Mouse (Mus musculus): ENCODE measurements at regions not wholly inside any gene's neighbourhood (a gene's known extent, or its start where the extent isn't known, plus 50 kb on each side); places are given as distances from the start of the nearest gene placed in this dataset.

DNA sequence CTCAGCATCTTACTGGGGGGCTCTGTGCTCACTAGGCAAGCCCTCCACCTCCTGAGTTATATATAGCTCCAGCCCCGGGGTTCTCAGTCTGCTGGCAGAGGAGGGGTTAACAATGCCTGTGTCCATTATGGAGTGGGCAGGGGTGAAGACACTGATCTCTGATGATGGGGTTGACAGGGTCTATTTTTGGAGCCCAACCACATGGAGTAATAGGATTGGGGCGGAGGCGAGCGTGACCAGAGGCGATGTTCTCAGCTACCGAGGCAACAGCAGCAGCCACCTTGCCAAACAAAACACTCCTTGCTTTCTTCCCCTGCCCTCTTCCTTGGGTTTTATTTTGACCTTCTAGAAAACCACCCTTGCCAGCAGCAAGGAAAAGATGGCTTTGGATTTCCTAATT lies 141.1 kb upstream of the Gli2 start:
- no peak for DNase-seq (ENCODE audit: low spot score in 2 of 2)

DNA sequence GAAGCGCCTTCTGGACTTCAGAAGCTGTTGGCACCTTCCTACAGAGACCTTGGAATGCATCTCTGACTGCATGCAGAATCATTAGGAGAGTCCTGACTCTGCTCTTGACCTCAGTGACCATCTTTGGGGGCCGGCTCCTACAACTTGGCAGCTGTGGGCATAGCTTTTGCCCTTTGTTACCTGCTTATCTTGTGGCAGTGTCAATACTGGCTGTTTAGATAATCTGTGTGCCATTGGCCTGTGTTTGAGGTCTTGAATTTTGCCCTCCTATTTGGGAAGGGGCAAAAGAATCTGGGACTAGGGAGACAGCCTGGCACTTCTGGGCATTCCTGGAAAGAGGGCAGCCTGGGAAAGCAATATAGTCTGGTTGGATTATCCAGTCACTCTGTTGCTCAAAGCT lies 137.8 kb upstream of the Gli2 start:
- no peak for DNase-seq (ENCODE audit: low spot score in 2 of 2)

DNA sequence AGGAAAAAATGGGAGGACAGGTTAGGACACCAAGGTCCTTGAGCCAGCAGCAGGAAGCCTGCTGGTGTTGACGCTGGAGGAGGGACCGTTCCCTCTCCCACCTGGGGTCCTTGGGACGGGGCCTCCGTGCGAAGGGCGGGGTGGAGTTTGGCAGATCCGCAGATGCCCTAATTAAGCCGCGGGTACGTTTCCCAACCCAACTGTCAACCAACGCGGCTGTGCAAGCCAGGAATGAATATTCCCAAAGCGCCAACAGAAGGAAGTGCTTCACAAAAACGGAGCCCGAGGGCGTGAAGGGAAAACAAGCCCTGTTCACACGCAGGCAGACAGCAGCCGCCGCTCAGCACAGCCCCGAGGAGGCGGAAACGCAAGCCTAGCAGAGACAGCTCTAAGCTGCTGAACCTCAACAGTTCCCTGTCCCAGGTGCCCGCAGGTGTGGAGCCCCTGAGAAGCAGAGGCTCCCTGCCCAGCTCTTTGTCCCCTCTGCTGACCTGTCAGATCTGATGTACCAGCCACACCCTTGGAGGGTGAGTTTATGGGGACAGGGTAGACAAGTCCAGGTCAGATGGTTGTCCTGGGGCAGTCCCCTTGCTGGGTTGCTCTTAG lies 136.1 kb upstream of the Gli2 start:
- peak; percentile 65 to 79 for DNase-seq (ENCODE audit: low spot score in 2 of 2)

DNA sequence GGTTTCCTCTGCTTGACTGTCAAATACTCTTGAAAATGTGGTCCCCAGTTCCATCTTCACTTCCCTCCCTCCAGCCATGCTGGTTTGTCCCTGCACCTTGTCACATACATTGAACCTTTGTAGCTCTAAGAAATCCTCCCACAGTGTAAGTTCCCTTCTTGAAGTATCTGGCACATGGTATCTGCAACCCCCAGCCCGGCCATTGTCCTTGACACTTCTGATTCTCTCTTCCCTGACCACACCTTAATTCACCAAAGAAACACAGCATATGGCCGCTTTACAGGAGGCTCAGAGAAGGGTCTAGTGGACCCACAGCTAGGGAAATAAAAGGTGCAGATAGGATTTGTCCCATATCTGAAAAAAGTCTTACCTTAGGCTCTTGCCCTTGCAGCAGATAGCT lies 133.9 kb upstream of the Gli2 start:
- no peak for DNase-seq (ENCODE audit: low spot score in 2 of 2)

DNA sequence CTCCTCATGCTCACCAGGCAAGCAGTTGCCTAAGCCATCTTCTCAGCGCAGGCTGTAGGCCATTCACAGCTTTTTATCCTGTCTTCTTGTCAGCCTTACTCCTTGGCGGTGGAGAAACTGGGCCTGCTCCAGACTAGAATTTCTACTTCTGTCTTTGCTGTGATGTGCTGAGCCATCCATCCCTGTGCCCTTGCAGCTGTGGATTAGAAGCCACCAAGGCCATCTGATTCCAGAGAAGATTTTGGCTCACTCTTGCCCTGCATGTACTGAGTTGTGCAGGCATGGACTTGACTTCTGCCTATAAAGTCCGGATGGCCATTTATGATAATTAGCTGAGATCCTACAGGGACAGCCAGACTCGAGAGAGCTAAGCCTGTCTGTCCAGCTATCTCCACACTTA lies 133.4 kb upstream of the Gli2 start:
- DNase-seq (ENCODE audit: low spot score in 2 of 2), result no peak

DNA sequence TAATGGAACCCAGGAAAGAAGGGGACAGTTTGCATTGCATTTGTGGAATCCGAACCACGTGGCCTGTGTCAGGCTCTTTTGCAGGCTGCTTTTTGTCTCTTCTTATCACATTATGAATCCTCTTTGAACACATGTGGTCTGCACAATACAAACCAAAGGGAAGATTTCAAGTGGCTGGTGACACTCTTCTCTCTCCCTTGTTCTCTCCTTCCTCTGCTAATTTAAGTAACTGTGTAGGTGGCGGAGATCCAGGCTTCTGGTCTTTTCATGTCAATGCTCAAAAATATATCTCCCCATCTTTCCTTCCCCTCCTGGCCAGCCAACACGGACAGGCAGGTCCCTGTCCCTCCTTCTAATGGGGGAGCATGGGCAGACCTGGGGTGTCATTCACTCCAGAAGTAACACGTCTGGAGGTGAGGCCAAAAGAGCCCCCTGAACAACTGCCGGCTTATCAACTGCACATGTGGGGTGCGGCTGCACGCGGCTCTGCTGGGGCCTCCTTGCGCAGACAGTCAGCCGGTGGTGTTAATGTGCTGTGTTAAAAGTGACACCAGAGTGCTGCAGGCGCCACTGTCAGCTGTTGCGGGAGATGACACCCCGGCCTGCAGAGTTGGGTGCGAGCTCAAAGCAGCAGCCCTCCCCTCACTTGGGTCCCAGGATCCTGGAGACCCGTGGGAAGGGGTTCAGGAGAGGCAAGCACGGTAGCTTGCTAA lies 130.3 kb upstream of the Gli2 start:
- peak; percentile 16 to 30 for DNase-seq (ENCODE audit: low spot score in 2 of 2)

DNA sequence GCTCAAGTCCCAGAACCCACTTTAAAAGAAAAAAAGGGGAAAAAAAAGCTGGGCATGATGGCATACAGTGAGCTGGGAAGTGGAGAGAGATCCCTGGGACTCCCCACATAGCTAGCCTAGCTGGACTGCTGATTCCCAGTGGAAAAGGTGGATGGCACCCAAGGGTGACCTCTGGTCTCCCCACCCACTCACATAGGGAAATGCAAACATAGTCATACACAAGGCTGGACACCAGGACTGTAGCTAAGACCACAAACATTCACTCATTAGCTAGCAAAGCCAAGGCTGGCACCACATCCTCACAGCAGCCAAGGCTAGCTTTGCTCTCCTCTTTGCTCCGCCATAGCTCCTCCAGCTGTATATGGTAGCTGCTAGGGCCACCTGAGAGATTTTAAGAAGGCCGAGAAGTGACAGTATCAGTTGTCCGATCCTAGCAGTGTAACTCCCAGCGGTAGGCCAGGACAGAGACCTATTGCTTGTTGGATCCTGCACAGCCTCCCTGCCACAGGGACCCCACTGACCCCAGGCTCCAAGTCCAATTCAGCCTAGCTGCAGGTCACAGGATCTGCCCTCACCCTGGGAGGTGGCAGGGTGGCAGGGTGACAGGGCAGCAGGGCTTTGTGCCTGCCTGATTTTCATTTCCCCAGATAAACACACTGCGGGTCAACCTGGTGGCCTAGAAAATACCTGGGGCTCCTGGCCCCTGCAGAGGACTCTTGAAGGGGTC lies 119.8 kb upstream of the Gli2 start:
- no peak for DNase-seq (ENCODE audit: low spot score in 2 of 2)

DNA sequence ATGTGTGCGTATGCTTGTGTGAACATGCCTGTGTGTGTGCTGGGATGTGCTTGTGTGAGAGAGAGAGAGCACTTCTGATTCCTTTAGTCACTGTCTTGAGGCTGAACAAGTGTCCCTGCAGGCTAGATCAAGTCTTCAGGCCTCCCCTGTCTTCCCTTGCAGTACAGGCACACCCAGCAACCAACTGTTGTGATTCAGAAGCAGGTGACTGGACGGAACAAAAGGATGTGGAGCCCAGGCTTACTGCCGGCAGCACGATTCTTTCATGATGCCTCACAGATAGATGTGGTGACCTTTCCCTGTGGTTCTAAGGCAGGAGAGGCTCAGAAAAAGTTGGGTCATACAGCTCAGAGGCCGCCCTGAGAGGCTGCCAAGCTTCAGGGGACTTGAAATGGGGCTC lies 114.0 kb upstream of the Gli2 start:
- no peak for DNase-seq (ENCODE audit: low spot score in 2 of 2)

DNA sequence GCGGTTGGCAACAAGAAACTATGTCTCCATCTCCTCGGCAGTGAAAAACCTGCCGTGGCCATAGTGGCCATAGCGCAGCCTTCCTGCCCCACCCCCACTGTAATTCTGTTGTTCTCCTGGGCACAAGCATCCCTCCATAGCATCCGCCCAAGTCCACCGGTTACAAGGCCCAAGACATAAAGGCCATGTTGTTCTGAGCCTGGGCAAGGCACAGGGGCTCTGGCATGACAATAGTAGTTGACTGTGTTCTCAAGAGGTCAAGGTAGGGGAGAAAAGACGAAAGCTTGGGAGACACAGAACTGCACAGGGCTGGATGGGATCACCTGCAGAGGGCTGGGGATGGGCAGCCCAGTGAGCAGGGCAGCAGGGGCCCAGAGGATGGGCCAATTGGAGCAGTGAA lies 112.9 kb upstream of the Gli2 start:
- DNase-seq (ENCODE audit: low spot score in 2 of 2), result no peak

DNA sequence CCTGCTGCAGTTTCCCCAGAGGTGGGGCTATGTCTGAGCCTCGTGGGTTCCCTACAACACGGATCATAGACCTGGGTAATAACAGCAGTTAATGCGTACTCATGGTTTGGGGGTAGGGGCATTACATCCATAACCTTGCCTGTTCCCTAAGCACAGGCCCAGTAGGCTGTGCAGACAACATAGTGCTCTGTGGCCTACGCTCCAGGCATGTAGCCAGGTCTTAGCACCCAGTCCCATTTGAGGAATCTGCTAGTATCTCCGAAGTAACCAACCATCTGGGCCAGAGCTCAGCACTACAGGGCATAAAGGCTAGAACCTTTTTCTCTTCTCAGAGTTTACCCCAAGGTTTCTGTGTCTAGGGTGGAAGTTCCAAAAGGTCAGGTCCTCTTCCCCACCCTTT lies 111.4 kb upstream of the Gli2 start:
- DNase-seq (ENCODE audit: low spot score in 2 of 2), result no peak

DNA sequence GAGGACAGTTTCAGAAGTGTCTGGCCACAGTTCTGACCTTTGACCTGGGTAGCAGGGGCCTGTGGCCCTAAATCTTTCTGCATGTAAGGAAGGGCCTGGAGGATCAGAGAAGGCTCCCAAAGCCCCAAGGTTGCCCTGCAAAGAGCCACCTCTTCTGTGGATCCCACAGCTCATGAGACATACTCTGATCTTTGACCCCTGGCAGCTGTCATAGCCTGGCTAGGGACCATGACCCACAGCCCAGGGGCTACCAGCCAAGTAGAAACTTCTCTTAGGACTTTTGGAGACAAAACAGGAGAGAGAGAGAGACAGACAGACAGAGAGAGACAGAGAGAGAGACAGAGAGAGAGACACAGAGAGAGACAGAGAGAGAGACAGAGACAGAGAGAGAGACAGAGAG lies 110.4 kb upstream of the Gli2 start:
- DNase-seq (ENCODE audit: low spot score in 2 of 2), result no peak

DNA sequence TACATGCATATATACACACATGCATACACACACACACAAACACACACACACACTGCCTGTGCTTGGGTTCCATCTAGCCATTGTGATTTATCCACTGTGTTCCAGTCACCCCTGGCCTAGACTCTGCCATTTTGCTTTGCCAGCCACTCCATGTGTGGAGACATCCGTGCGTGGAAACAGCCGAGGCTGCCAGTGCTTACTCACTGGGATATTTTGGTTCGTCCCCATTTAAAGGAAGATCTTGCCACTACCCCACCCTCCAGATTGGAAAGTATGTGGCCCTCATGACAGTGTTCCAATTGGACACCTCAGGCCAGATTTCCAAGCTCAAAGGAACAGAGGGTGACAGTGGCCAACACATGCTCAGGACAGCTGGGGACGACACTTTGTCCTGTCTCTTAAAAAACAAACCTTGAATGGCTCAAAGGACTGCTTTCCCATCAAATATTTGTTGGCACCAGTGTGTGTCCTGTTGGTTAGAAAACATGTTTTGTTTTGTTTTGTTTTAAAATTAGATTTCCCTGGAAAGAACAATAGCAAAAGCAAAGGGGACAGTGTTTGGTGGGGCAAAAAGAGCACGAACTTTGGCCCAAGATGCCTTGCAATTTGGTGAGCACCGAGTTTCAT lies 109.8 kb upstream of the Gli2 start:
- DNase-seq (ENCODE audit: low spot score in 2 of 2), result no peak

DNA sequence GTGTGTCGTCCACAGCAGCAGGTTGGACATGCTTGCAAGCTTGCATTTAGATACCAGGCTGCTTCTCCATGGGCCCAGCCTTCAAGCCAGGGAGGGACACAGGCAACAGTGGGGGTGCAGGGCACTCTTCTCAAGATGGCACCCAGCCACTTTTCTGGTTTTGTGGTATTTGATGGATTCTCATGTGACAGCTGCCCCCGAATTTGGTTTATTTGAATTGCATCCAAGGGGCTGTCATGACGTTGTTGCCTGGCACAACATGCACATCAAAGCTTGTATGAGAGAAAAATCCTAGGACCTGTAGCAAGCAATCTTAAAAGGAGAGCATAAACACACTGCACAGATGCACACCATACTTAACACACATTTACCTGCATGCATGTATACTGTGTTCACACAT lies 108.3 kb upstream of the Gli2 start:
- no peak for DNase-seq (ENCODE audit: low spot score in 2 of 2)

DNA sequence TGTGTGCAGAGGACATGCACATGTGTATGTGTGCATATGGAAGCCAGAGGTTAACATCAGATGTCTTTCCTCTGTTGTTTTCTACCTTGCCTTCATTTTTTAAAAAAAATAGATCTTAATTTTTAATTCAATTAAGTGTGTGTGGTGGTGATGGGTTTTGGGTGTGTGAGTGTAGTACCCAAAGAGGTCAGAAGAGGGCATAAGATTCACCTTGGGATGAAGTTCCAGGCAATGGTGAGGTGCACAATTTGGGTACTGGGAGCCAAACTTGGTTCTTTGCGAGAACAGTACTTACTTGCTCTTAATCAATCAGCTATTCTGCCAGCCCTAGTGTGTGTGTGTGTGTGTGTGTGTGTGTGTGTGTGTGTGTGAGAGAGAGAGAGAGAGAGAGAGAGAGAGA lies 106.9 kb upstream of the Gli2 start:
- no peak for DNase-seq (ENCODE audit: low spot score in 2 of 2)

DNA sequence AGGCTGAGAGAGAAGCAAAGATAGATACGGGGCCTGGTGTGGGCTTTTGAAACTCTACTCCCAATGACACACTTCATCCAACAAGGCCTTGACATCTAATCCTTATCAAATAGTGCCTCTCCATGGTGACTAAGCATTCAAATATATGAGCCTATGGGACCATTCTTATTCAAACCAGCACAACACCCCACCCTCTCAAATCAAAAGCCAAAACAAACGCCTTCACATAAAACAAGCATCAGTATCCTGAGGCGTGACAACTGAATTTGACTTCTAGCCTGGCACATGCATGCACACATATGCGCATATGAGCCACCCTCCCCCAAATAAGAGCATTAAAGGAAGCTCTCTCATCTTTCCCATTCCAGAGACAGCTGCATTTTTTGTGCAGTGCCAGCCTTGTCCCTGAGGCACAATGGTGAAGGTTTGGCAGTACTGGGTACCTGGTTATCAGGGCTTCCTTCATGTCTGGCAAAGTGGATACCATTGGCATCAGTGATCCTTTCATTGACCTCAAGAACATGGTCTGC lies 103.8 kb upstream of the Gli2 start:
- DNase-seq (ENCODE audit: low spot score in 2 of 2), result no peak

DNA sequence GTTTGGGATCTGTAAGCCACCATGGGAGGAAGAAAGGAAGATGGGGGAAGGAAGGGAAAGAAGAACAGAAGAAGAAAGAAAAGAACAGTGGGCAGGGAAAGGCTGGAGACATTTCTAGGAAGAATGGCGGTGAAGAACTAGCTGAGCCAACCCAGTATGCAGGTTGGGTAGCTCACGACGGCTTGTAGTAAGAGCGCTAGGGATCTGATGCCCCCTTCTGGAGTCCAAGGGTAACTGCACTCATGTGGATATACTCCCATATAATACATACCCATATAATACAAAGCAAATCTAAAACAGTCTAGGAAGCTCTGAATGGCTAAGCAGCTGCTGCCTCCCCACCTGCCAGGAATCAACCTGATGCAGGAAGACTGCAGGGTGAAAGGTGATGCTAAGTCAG lies 100.2 kb upstream of the Gli2 start:
- DNase-seq (ENCODE audit: low spot score in 2 of 2), result no peak

DNA sequence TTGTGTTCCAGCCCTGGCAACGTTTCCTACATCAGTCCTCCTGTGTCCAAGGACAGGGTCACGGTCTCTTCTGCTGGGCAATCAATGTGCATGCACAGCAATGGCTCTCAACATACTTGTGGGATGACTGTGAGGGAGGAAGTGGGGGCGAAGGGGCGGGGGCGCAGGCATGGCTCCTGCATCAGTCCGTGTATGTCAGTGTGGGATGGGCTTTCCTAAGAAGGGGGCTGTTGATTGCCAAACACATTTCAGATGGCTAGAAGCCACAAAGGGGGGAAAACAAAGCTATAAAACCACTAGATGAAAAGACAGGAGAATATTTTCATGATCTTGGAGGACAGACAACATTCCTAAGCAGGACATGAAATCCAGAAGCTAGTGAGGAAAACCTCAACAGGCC lies 99.4 kb upstream of the Gli2 start:
- DNase-seq (ENCODE audit: low spot score in 2 of 2), result no peak

DNA sequence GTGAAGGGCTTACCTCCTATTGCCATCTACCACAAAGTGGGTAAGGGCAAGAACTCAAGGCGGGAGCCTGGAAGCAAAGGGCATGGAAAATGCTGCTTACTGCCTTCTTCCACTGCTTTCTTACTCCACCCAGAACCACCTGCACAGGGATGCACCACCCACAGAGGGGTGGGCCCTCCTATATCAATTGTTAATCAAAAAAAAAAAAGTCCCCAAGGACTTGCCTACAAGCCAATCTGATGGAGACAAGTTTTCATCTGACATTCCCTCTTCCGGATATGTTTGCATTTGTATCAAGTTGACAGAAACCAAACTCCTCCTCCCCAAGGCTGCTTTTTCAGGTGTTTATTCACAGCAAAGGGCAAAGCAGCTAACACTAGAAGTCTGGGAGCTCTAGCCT lies 94.1 kb upstream of the Gli2 start:
- no peak for DNase-seq (ENCODE audit: low spot score in 2 of 2)

DNA sequence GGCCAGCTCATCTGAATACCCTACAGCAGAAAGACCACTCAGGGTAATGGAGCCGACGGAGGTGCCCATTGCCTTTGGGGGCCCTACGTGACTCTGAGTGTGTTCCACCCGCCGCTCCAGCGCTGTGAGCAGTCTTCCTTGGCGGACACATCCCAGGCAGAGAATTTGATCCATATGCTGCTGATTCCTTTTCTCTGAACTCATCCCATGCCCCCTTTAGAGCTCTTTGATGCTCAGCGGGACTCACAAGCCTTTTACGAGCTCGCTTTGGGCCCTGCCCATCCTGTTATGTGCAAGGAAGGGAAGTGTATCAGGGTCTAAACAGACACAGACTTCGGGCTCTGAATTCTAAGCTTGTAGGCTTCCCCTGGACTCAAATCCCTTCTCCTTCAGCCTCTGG lies 90.4 kb upstream of the Gli2 start:
- DNase-seq (ENCODE audit: low spot score in 2 of 2), result no peak

DNA sequence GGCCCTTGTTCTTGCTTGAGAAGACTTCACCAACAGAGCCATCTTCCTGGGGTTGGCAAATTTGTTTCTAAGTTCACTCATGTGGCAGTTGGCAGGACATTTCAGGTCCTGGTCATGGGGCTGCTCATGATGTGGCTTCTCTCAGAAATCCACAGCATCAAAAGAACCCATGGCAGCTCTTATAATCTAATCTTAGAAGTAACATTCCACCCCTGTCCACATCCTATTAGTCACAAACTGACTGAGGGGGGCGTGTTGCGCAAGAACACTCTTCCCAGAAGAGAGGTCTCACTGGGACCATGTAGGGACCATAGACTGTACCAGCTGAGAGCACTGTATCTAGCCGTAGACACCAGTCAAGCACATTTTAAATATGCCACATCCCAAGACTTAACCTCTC lies 75.6 kb upstream of the Gli2 start:
- no peak for DNase-seq (ENCODE audit: low spot score in 2 of 2)

DNA sequence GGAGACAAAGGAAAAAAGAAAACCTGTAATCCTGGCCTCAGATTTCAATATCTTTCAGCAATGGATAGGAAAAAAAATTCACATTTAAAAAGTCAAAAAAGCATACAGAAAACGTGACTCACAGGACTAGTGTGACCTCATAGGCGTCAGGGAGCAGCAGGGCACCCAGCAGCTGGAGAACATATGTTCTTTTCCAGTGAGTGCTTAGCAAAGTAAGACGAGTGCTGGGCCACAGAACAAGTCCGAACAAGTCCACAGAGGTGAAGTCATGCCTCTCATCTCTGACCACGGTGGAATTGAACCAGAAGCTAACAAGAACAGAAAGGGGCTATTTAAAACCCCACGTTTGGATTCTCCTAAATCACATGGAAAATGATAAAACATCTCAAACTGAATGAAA lies 72.1 kb upstream of the Gli2 start:
- DNase-seq (ENCODE audit: low spot score in 2 of 2), result no peak

DNA sequence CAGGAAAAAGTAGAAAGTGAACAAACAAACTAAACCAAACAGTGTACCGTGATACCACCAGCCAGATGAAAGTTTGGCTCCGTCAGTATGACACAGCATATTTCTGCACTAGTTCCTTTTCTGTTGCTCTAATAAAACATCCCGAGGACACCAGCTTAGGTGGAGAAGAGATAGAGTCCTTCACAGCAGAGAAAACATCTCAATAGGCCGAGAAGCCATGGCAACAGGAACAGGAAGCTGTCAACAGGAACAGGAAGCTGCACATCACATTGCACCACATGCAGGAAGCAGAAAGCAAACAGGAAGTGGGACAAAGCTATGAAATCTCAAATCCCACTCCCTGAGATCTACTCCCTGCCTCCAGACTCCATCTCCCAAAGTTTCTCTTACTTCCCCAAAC lies 71.4 kb upstream of the Gli2 start:
- DNase-seq (ENCODE audit: low spot score in 2 of 2), result no peak

Measured in left cerebral cortex, adult 18-20 months (tissue).